Mouse (Mus musculus): ENCODE data around the gene Nuak1. TPM values are rescaled to one million over a fixed set of nuclear protein-coding genes. Genes with fewer than 3 reads are reported as not detected.

Nuak1 gene
- total and polyA plus RNA-seq, 2 experiments from 2014 or later, result 2.7 to 37.9 TPM

DNA sequence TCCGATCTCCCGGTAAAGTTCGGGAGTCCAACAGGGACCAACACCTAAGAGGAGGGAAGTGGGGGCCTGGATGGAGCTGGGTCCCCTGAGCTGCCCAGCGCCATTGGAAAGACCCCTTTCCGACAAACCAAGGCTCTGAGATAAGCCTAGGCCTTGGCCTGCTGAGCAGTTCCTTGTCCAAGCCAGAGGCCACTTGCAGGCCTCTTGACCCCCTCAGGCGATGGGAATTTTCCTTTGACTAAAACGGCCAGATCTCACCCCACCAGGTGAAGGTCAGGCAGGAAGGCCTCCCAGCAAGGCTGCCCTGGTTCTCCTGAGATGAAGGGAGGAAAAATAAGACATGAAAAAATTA is 1.0 kb upstream of the Nuak1 start:
- Histone ChIP-seq H3K27ac (ENCODE audit: low read depth, low read length) (peak overlapping the region; percentile 96), H3K27me3 (ENCODE audit: insufficient read depth, low read length) (no peaks in the 10 kb centered on the region), H3K9ac (replicated peaks; ENCODE audit: low read length, poor library complexity, severe bottlenecking) (peak overlapping the region; percentile 99), H3K4me3 (ENCODE audit: low read depth, low read length) (peak overlapping the region; percentile 86), H3K36me3 (ENCODE audit: insufficient read depth, low read length) (no peaks in the 10 kb centered on the region), H3K4me2 (ENCODE audit: low read depth, low read length, poor library complexity, severe bottlenecking) (peak overlapping the region; percentile 96), H3K4me1 (ENCODE audit: insufficient read depth, low read length) (peaks cover 9% of the 10 kb centered on the region; the same call in 1 of the 2 replicates), H3K9me3 (ENCODE audit: low read length) (no peaks in the 10 kb centered on the region)
- DNase-seq (ENCODE audit: low spot score) (no peak), ATAC-seq (ENCODE audit: low FRiP score) (no peak; the same call in 1 of the 2 replicates)
- TF ChIP-seq CTCF (IDR thresholded peaks at IDR 0.05), result no peak
- 1% methylated on average over 7 of the region's 7 CpGs for WGBS

DNA sequence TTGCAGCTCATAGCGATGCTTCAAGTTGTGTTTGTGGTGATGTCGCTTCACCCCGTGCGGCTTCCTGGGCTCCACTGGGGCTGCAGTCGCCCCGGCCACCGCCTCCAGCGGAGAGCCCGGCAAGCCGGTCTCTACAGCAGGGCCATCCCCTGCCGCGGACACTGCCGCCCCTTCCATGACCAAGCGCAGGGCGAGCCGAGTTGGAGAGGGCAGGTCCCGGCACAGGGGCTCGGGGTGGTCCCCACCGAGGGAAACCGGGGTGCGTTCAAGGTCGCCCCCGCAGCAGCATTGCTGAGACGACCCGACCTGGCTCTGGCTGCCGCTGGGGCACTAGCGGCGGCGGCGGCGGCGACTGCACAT is 236 bp downstream of the Nuak1 start:
- DNase-seq (ENCODE audit: low spot score) (no peak), ATAC-seq (ENCODE audit: low FRiP score) (no peak; the same call in 1 of the 2 replicates)
- Histone ChIP-seq H3K36me3 (ENCODE audit: insufficient read depth, low read length) (no peaks in the 10 kb centered on the region), H3K27ac (ENCODE audit: low read depth, low read length) (peak overlapping the region; percentile 96), H3K9ac (replicated peaks; ENCODE audit: low read length, poor library complexity, severe bottlenecking) (peak overlapping the region; percentile 99), H3K4me3 (ENCODE audit: low read depth, low read length) (peak overlapping the region; percentile 86), H3K27me3 (ENCODE audit: insufficient read depth, low read length) (no peaks in the 10 kb centered on the region), H3K4me2 (ENCODE audit: low read depth, low read length, poor library complexity, severe bottlenecking) (peak overlapping the region; percentile 96), H3K4me1 (ENCODE audit: insufficient read depth, low read length) (peaks cover 9% of the 10 kb centered on the region; the same call in 1 of the 2 replicates), H3K9me3 (ENCODE audit: low read length) (no peaks in the 10 kb centered on the region)
- no peak for TF ChIP-seq CTCF (IDR thresholded peaks at IDR 0.05)
- under 1% methylated on average over 26 of the region's 32 CpGs for WGBS

GRCm38 (mm10) chr10:84439228-84439596 is 1.2 kb downstream of the Nuak1 start:
- H3K4me2 ChIP-seq (ENCODE audit: low read depth, low read length, poor library complexity, severe bottlenecking), result peak overlapping the region; percentile 96
- 5% methylated on average over 7 of the region's 7 CpGs for WGBS
- H3K27ac ChIP-seq (ENCODE audit: low read depth, low read length), result no peak overlapping the region

GRCm38 (mm10) chr10:84438466-84439227 is 1.8 kb downstream of the Nuak1 start:
- H3K4me1 ChIP-seq (ENCODE audit: insufficient read depth, low read length), result peaks cover 9% of the 10 kb centered on the region; the same call in 1 of the 2 replicates
- no peak for TF ChIP-seq CTCF (IDR thresholded peaks at IDR 0.05)
- no peak for DNase-seq (ENCODE audit: low spot score)
- H3K27ac ChIP-seq (ENCODE audit: low read depth, low read length), result peak overlapping the region; percentile 51; the same call in 1 of the 2 replicates
- no peaks in the 10 kb centered on the region for H3K9me3 ChIP-seq (ENCODE audit: low read length)
- no peak for ATAC-seq (ENCODE audit: low FRiP score)
- WGBS, result 20% methylated on average over 19 of the region's 19 CpGs
- peak overlapping the region; percentile 86 for H3K4me3 ChIP-seq (ENCODE audit: low read depth, low read length)
- peak overlapping the region; percentile 99; the same call in 1 of the 2 replicates for H3K9ac ChIP-seq (replicated peaks; ENCODE audit: low read length, poor library complexity, severe bottlenecking)
- H3K4me2 ChIP-seq (ENCODE audit: low read depth, low read length, poor library complexity, severe bottlenecking), result peak overlapping the region; percentile 96
- no peaks in the 10 kb centered on the region for H3K36me3 ChIP-seq (ENCODE audit: insufficient read depth, low read length)
- H3K27me3 ChIP-seq (ENCODE audit: insufficient read depth, low read length), result no peaks in the 10 kb centered on the region

More at GRCm38 (mm10) chr10:84439228-84439596, 1.2 kb downstream of the Nuak1 start:
- H3K4me3 ChIP-seq (ENCODE audit: low read depth, low read length), result peak overlapping the region; percentile 86
- DNase-seq (ENCODE audit: low spot score) (no peak), ATAC-seq (ENCODE audit: low FRiP score) (no peak)
- H3K9ac ChIP-seq (replicated peaks; ENCODE audit: low read length, poor library complexity, severe bottlenecking), result peak overlapping the region; percentile 99
- H3K9me3 ChIP-seq (ENCODE audit: low read length), result no peaks in the 10 kb centered on the region
- H3K4me1 ChIP-seq (ENCODE audit: insufficient read depth, low read length), result peaks cover 9% of the 10 kb centered on the region; the same call in 1 of the 2 replicates
- H3K36me3 ChIP-seq (ENCODE audit: insufficient read depth, low read length), result no peaks in the 10 kb centered on the region
- TF ChIP-seq CTCF (IDR thresholded peaks at IDR 0.05), result no peak
- no peaks in the 10 kb centered on the region for H3K27me3 ChIP-seq (ENCODE audit: insufficient read depth, low read length)

- peak; percentile 99 for TF ChIP-seq CTCF (IDR thresholded peaks at IDR 0.05)
- 2% methylated on average over 7 of the region's 7 CpGs for WGBS
- DNase-seq (ENCODE audit: low spot score), result peak; percentile 97
- peak; percentile 41; the same call in 1 of the 2 replicates for ATAC-seq (ENCODE audit: low FRiP score)
- H3K9ac ChIP-seq (replicated peaks; ENCODE audit: low read length, poor library complexity, severe bottlenecking), result peak overlapping the region; percentile 51; the same call in 1 of the 2 replicates
- H3K9me3 ChIP-seq (ENCODE audit: low read length), result no peaks in the 10 kb centered on the region
- H3K4me2 ChIP-seq (ENCODE audit: low read depth, low read length, poor library complexity, severe bottlenecking), result peak overlapping the region; percentile 96
- H3K27me3 ChIP-seq (ENCODE audit: insufficient read depth, low read length), result no peaks in the 10 kb centered on the region
- H3K27ac ChIP-seq (ENCODE audit: low read depth, low read length), result peak overlapping the region; percentile 51; the same call in 1 of the 2 replicates
- H3K4me1 ChIP-seq (ENCODE audit: insufficient read depth, low read length), result peaks cover 9% of the 10 kb centered on the region; the same call in 1 of the 2 replicates
- peak overlapping the region; percentile 86 for H3K4me3 ChIP-seq (ENCODE audit: low read depth, low read length)
- H3K36me3 ChIP-seq (ENCODE audit: insufficient read depth, low read length), result no peaks in the 10 kb centered on the region
Observed at GRCm38 (mm10) chr10:84438049-84438422, 2.4 kb downstream of the Nuak1 start.

Measured in midbrain, postnatal 0 days (tissue).